Comparison of ENCODE assay signal across 7 mouse cellular contexts in the genomic region with DNA sequence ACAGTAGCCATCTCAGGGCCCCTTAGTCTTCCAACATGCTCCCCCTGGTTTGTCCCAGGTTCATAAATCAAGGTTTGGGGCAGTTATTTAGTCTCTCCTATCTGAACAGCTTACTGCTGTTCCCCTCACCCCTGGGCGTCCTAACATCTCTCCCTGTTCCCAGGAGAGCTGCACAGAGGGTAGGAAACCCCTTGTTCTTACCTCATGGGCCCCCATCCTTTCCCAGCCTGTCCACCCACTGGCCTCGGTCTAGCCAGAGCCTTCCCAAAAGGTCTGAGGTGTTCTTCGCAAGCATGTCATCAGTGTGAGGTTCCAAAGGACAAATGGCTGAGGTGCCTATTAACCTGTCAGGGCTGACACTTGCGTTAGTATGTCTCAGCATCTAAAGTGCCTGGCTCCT. TPM values are rescaled to one million over a fixed set of nuclear protein-coding genes. Genes with fewer than 3 reads are reported as not detected.
DNase-seq lines count a peak whose midpoint lies in the region; ATAC-seq and TF ChIP-seq lines count a peak whose summit lies in the region.

No protein-coding gene starts in this region.

- H3K4me1 ChIP-seq in hindbrain, embryonic 10.5 days (replicated peaks) = peaks cover 61% of the 10 kb centered on the region
- H3K4me1 ChIP-seq in hindbrain, embryonic 11.5 days (replicated peaks; ENCODE audit: control insufficient read depth, insufficient read depth, low read length) = 0 out of 2 replicates have a peak, but pooled peaks cover 3% of the 10 kb centered on the region
- peaks cover 19% of the 10 kb centered on the region; the same call in 1 of the 2 replicates for H3K4me1 ChIP-seq in neural tube, embryonic 11.5 days (ENCODE audit: control insufficient read depth, insufficient read depth, low read length)
- peaks cover 25% of the 10 kb centered on the region for H3K4me1 ChIP-seq in intestine, embryonic 16.5 days (ENCODE audit: control insufficient read depth, insufficient read depth, low read length)
- peaks cover 7% of the 10 kb centered on the region; the same call in 1 of the 2 replicates for H3K4me1 ChIP-seq in stomach, postnatal 0 days (replicated peaks; ENCODE audit: control insufficient read depth, insufficient read depth)
- peaks cover 30% of the 10 kb centered on the region for H3K4me1 ChIP-seq in thymus, adult 2 months (replicated peaks; ENCODE audit: control insufficient read depth, insufficient read depth, low read length)

- TF ChIP-seq CTCF in stomach, postnatal 0 days (IDR thresholded peaks at IDR 0.05; ENCODE audit: low read depth) = no peak
- no peak for TF ChIP-seq CTCF in thymus, adult 2 months (IDR thresholded peaks at IDR 0.05; ENCODE audit: borderline replicate concordance, control insufficient read depth, extremely low read depth, insufficient read depth, low read length, poor library complexity)

- H3K4me2 ChIP-seq in hindbrain, embryonic 11.5 days (replicated peaks; ENCODE audit: low read depth, low read length) = no peak overlapping the region
- H3K4me2 ChIP-seq in neural tube, embryonic 11.5 days (ENCODE audit: low read depth) = no peak overlapping the region
- H3K4me2 ChIP-seq in intestine, embryonic 16.5 days (ENCODE audit: low read depth, low read length) = 0 out of 2 replicates have a peak overlapping the region, but pooled peaks have one; percentile 84
- H3K4me2 ChIP-seq in stomach, postnatal 0 days (replicated peaks; ENCODE audit: low read depth) = no peak overlapping the region

- no peak overlapping the region for H3K4me3 ChIP-seq in hindbrain, embryonic 10.5 days
- no peak overlapping the region for H3K4me3 ChIP-seq in hindbrain, embryonic 11.5 days (ENCODE audit: low read depth, low read length)
- H3K4me3 ChIP-seq in neural tube, embryonic 11.5 days (ENCODE audit: low read depth, low read length) = no peak overlapping the region
- H3K4me3 ChIP-seq in intestine, embryonic 16.5 days (ENCODE audit: low read length) = no peak overlapping the region
- H3K4me3 ChIP-seq in stomach, postnatal 0 days (ENCODE audit: low read depth, low read length) = no peak overlapping the region
- H3K4me3 ChIP-seq in thymus, adult 2 months (ENCODE audit: control insufficient read depth, insufficient read depth, low read length) = no peak overlapping the region

- H3K9me3 ChIP-seq in hindbrain, embryonic 10.5 days = no peaks in the 10 kb centered on the region
- H3K9me3 ChIP-seq in hindbrain, embryonic 11.5 days (ENCODE audit: control insufficient read depth, low read length) = no peaks in the 10 kb centered on the region
- H3K9me3 ChIP-seq in neural tube, embryonic 11.5 days (ENCODE audit: control insufficient read depth, low read length) = no peaks in the 10 kb centered on the region
- no peaks in the 10 kb centered on the region for H3K9me3 ChIP-seq in intestine, embryonic 16.5 days (ENCODE audit: control insufficient read depth, low read length)
- H3K9me3 ChIP-seq in stomach, postnatal 0 days (ENCODE audit: control insufficient read depth, low read length) = no peaks in the 10 kb centered on the region

- H3K27ac ChIP-seq in hindbrain, embryonic 10.5 days = peak overlapping the region; percentile 95
- no peak overlapping the region for H3K27ac ChIP-seq in hindbrain, embryonic 11.5 days (ENCODE audit: low read depth, low read length)
- 0 out of 2 replicates have a peak overlapping the region, but pooled peaks have one; percentile 0 for H3K27ac ChIP-seq in neural tube, embryonic 11.5 days (ENCODE audit: low read depth, low read length)
- H3K27ac ChIP-seq in intestine, embryonic 16.5 days (ENCODE audit: low read length) = peak overlapping the region; percentile 94
- H3K27ac ChIP-seq in stomach, postnatal 0 days (replicated peaks) = peak overlapping the region; percentile 95
- H3K27ac ChIP-seq in thymus, adult 2 months (ENCODE audit: control insufficient read depth, insufficient read depth, low read length) = no peak overlapping the region

- no peak for DNase-seq in hindbrain, embryonic 10.5 days (ENCODE audit: low spot score)
- no peak for DNase-seq in hindbrain, embryonic 11.5 days (ENCODE audit: low spot score)
- no peak for DNase-seq in neural tube, embryonic 11.5 days (ENCODE audit: low spot score)
- DNase-seq in neural tube, embryonic 10.5 days (ENCODE audit: extremely low spot score, low spot score) = no peak
- DNase-seq in stomach, postnatal 0 days (ENCODE audit: low spot score) = no peak
- no peak for DNase-seq in thymus, adult 2 months

- no peak for ATAC-seq in hindbrain, embryonic 11.5 days (ENCODE audit: low FRiP score)
- ATAC-seq in neural tube, embryonic 11.5 days (ENCODE audit: insufficient read depth, low FRiP score, low TSS enrichment) = no peak
- ATAC-seq in intestine, embryonic 16.5 days = no peak
- no peak for ATAC-seq in stomach, postnatal 0 days (ENCODE audit: low FRiP score, low TSS enrichment)

- WGBS in hindbrain, embryonic 10.5 days = 91% methylated on average over 4 of the region's 4 CpGs
- 89% methylated on average over 4 of the region's 4 CpGs for WGBS in hindbrain, embryonic 11.5 days
- 76% methylated on average over 4 of the region's 4 CpGs for WGBS in neural tube, embryonic 11.5 days
- 92% methylated on average over 4 of the region's 4 CpGs for WGBS in intestine, embryonic 16.5 days
- 85% methylated on average over 4 of the region's 4 CpGs for WGBS in stomach, postnatal 0 days
- WGBS in thymus, adult 2 months = over 99% methylated on average over 4 of the region's 4 CpGs

- H3K9ac ChIP-seq in hindbrain, embryonic 11.5 days (ENCODE audit: low read depth, low read length) = no peak overlapping the region
- no peak overlapping the region for H3K9ac ChIP-seq in neural tube, embryonic 11.5 days (ENCODE audit: low read length)
- H3K9ac ChIP-seq in intestine, embryonic 16.5 days (ENCODE audit: low read depth, low read length) = peak overlapping the region; percentile 77; the same call in 1 of the 2 replicates
- H3K9ac ChIP-seq in stomach, postnatal 0 days (ENCODE audit: low read length) = 0 out of 2 replicates have a peak overlapping the region, but pooled peaks have one; percentile 27

- TF ChIP-seq POLR2A in thymus, adult 2 months (IDR thresholded peaks at IDR 0.05; ENCODE audit: control insufficient read depth, extremely low read depth, insufficient read depth, low read length, poor library complexity) = no peak

- no peaks in the 10 kb centered on the region for H3K27me3 ChIP-seq in hindbrain, embryonic 10.5 days (ENCODE audit: insufficient read depth, poor library complexity, severe bottlenecking)
- no peaks in the 10 kb centered on the region for H3K27me3 ChIP-seq in hindbrain, embryonic 11.5 days (ENCODE audit: control insufficient read depth, insufficient read depth, low read length)
- H3K27me3 ChIP-seq in neural tube, embryonic 11.5 days (ENCODE audit: control insufficient read depth, insufficient read depth, low read length) = no peaks in the 10 kb centered on the region
- H3K27me3 ChIP-seq in intestine, embryonic 16.5 days (replicated peaks; ENCODE audit: control insufficient read depth, insufficient read depth, low read length) = no peaks in the 10 kb centered on the region
- H3K27me3 ChIP-seq in stomach, postnatal 0 days (ENCODE audit: control insufficient read depth, insufficient read depth, low read length) = no peaks in the 10 kb centered on the region
- no peaks in the 10 kb centered on the region for H3K27me3 ChIP-seq in thymus, adult 2 months (ENCODE audit: control insufficient read depth, insufficient read depth, low read length)

- H3K36me3 ChIP-seq in hindbrain, embryonic 10.5 days = peaks cover 10% of the 10 kb centered on the region; the same call in 1 of the 2 replicates
- H3K36me3 ChIP-seq in hindbrain, embryonic 11.5 days (ENCODE audit: control insufficient read depth, insufficient read depth, low read length) = no peaks in the 10 kb centered on the region
- H3K36me3 ChIP-seq in neural tube, embryonic 11.5 days (ENCODE audit: control insufficient read depth, insufficient read depth, low read length) = no peaks in the 10 kb centered on the region
- H3K36me3 ChIP-seq in intestine, embryonic 16.5 days (ENCODE audit: control insufficient read depth, insufficient read depth, low read length) = no peaks in the 10 kb centered on the region
- no peaks in the 10 kb centered on the region for H3K36me3 ChIP-seq in stomach, postnatal 0 days (ENCODE audit: control insufficient read depth, insufficient read depth, low read length)
- no peaks in the 10 kb centered on the region for H3K36me3 ChIP-seq in thymus, adult 2 months (ENCODE audit: control insufficient read depth, insufficient read depth, low read length)

- TF ChIP-seq EP300 in stomach, postnatal 0 days (optimal IDR thresholded peaks at IDR 0.05) = no peak

RNA-seq across cellular contexts. Expression of a gene that starts 1.6 kb away (rescaled TPM):
- polyA plus RNA-seq in hindbrain, embryonic 10.5 days (2016; fragmentation: Nextera tagmentation; extraction: Ambion mirVana) = 14.0 and 14.3 TPM in 2 replicates
- 12.9 and 17.9 TPM in 2 replicates for polyA plus RNA-seq in hindbrain, embryonic 11.5 days (2014; fragmentation: Nextera tagmentation; extraction: Ambion mirVana)
- 18.3 and 19.7 TPM in 2 replicates for polyA plus RNA-seq in neural tube, embryonic 11.5 days (2014; fragmentation: Nextera tagmentation; extraction: Ambion mirVana)
- 5.7 and 5.8 TPM in 2 replicates for polyA plus RNA-seq in intestine, embryonic 16.5 days (2015; fragmentation: Nextera tagmentation; extraction: Ambion mirVana)
- 18.2 and 19.8 TPM in 2 replicates for polyA plus RNA-seq in stomach, postnatal 0 days (2015; fragmentation: Nextera tagmentation; extraction: Ambion mirVana)
- polyA plus RNA-seq in thymus, adult 2 months (2012; rRNA removed) = 36.8 and 42.3 TPM in 2 replicates

Comparison
In these comparisons a context has a peak if more than half of its experiments do, and no peak if none do; other contexts are left out.
1. H3K27ac ChIP-seq: peak in hindbrain, embryonic 10.5 days (single experiment), neural tube, embryonic 11.5 days (single experiment), intestine, embryonic 16.5 days (single experiment) and stomach, postnatal 0 days (single experiment); none in hindbrain, embryonic 11.5 days (single experiment) and thymus, adult 2 months (single experiment).
2. H3K9ac ChIP-seq: peak in intestine, embryonic 16.5 days (single experiment) and stomach, postnatal 0 days (single experiment); none in hindbrain, embryonic 11.5 days (single experiment) and neural tube, embryonic 11.5 days (single experiment).